Mouse (Mus musculus) thymus, postnatal 14 days (tissue): Measurements from ENCODE around the gene Nhsl1.
A peak's percentile ranks its signal among the peaks of the same experiment; 100 is the strongest.

ENCODE experiments used
- DNase-seq: peaks from one replicate; pipeline ENCODE4 v3.0.0; 2021

Nhsl1 gene

GRCm38 (mm10) chr10:18350781-18351180, 32.0 kb downstream of the Nhsl1 start:
- DNase-seq: no peak

GRCm38 (mm10) chr10:18352937-18353336, 34.2 kb downstream of the Nhsl1 start:
- DNase-seq: no peak

GRCm38 (mm10) chr10:18354103-18354502, 35.3 kb downstream of the Nhsl1 start:
- no peak for DNase-seq

GRCm38 (mm10) chr10:18356461-18356860, 37.7 kb downstream of the Nhsl1 start:
- DNase-seq: no peak

- no peak for DNase-seq
Observed at GRCm38 (mm10) chr10:18357212-18357611, 38.4 kb downstream of the Nhsl1 start.

GRCm38 (mm10) chr10:18358461-18358860, 39.7 kb downstream of the Nhsl1 start:
- DNase-seq: no peak

- DNase-seq: no peak
Observed at GRCm38 (mm10) chr10:18360175-18360574, 41.4 kb downstream of the Nhsl1 start.

GRCm38 (mm10) chr10:18365432-18365831, 46.6 kb downstream of the Nhsl1 start:
- DNase-seq: no peak

- no peak for DNase-seq
Observed at GRCm38 (mm10) chr10:18366697-18367096, 47.9 kb downstream of the Nhsl1 start.

GRCm38 (mm10) chr10:18368111-18368510, 49.3 kb downstream of the Nhsl1 start:
- DNase-seq: no peak

- DNase-seq: no peak
Observed at GRCm38 (mm10) chr10:18370475-18371286, 51.9 kb downstream of the Nhsl1 start.

GRCm38 (mm10) chr10:18371866-18372265, 53.1 kb downstream of the Nhsl1 start:
- no peak for DNase-seq

- no peak for DNase-seq
Observed at GRCm38 (mm10) chr10:18375301-18375700, 56.5 kb downstream of the Nhsl1 start.

GRCm38 (mm10) chr10:18384766-18385165, 66.0 kb downstream of the Nhsl1 start:
- DNase-seq: no peak

- no peak for DNase-seq
Observed at GRCm38 (mm10) chr10:18386224-18386623, 67.4 kb downstream of the Nhsl1 start.

- DNase-seq: peak; percentile 62
Observed at GRCm38 (mm10) chr10:18388784-18389575, 70.2 kb downstream of the Nhsl1 start.

GRCm38 (mm10) chr10:18390004-18390403, 71.2 kb downstream of the Nhsl1 start:
- no peak for DNase-seq

GRCm38 (mm10) chr10:18391608-18392007, 72.8 kb downstream of the Nhsl1 start:
- peak; percentile 49 for DNase-seq

- DNase-seq: no peak
Observed at GRCm38 (mm10) chr10:18392268-18392667, 73.5 kb downstream of the Nhsl1 start.

- DNase-seq: peak; percentile 14
Observed at GRCm38 (mm10) chr10:18393740-18394139, 75.0 kb downstream of the Nhsl1 start.

GRCm38 (mm10) chr10:18394270-18394669, 75.5 kb downstream of the Nhsl1 start:
- DNase-seq: no peak

- DNase-seq: no peak
Observed at GRCm38 (mm10) chr10:18400089-18400644, 81.4 kb downstream of the Nhsl1 start.

GRCm38 (mm10) chr10:18400998-18401397, 82.2 kb downstream of the Nhsl1 start:
- DNase-seq: no peak

GRCm38 (mm10) chr10:18403992-18404391, 85.2 kb downstream of the Nhsl1 start:
- DNase-seq: no peak
